Mouse (Mus musculus): ENCODE measurements around the gene Bckdha. TPM values are rescaled to one million over a fixed set of nuclear protein-coding genes. Genes with fewer than 3 reads are reported as not detected.

Gene Bckdha
- 10 to 100 TPM; 46.7 to 59.4 TPM for total RNA-seq (2021)

DNA sequence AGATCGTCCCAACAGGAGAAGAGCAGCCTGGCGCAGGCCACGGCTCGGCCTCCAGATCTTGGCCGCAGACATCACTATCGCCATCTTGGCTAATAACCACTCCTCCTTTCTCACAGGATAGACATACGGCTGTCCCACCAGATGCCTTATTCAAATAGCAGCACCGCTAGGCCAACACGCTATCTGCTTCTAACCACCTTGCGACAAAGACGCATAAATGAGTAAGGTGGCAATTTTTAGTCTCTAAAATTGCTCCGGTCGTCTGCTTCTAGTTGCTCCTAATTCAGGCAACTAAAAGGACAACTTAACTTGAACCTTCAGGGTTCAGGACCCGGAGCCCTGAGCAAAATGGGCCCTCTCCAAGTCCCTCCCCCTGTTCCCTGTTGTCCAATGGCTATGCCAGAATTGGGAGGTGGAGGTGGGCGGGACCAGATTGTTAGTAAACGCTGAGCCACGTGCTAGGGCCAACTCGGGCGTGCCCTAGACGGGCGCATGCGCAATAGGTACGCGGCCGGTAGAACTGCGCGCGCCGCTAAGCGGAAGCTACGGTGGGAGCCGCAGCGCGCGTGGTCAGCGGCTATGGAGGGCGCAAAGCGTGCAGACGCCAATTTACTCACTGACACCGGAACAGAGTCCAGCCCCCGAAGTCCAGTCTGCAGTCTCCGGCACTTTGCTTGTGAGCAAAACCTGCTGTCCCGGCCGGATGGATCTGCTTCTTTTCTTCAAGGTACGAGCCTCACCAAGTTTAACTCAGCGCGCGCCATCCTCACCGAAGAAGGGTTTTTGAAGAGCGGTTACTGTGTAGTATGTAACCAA is at the start of gene Bckdha, which contains the start of gene Exosc5:
Gene Bckdha, minus strand, starts transcription at position 325 of the 816 bp plus-strand sequence.
Gene Exosc5, plus strand, starts transcription at position 508 of the 816 bp plus-strand sequence.
- DNase-seq = peak; percentile 99

DNA sequence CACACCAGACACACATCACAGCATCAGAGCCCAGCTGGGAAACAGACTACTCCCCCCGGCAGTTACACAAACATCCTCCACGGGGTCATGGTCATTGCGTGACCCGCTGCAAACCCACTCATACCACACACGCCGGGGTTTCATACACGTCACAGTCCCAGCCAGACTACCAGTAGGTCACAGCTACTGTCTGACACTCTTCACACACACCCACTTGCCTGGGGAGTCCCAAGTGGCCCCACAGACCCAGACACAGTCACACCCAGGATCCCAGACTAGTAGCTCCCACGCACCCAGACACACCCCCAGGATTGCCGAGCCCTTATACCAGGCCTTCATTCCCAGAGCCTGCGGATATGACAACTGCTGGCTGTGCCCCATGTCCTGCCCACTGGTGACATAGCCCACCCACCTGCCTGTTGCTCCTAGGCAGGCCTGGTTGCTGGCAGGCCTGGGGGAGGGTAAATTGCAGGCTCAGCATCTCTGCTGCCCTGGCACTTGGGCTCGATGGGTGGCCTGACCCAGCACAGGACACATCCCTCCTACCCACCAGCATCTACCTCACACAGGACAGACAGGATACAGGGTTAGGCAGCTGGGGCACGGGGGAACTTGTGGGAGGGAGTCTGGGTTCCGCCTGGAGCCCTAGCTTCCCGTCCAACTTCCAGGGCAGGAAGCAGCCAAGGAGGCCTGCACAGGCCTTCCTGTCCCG is 49.0 kb upstream of the Bckdha start:
- peak; percentile 69 for DNase-seq

DNA sequence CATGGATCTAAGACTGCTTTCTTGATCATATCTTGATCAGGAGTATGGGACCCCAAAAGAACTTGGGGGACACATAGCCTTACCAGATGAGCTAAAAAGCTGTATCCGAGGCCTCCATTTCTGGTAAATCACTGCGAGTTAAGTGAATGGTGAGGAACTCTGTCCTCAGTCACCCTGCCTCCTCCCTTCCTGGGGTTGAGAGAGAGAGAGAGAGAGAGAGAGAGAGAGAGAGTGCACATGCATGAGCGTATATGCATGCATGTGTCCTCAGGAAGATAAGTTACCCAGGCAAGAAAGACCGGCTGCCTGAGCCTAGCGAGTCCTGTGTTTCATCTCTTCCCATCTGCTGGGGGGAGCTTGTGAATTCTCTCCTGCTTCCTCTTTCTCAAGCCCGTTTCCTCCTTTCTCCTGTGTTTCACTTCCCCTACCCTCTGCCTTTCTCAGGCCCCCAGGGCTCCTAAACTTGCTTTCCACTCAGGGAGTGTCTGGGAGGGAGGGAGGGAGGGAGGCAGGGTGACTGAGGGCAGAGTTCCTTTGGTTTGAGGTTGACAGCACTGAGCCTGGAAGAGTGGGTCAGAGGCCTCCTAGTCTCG is 47.9 kb upstream of the Bckdha start:
- no peak for DNase-seq

DNA sequence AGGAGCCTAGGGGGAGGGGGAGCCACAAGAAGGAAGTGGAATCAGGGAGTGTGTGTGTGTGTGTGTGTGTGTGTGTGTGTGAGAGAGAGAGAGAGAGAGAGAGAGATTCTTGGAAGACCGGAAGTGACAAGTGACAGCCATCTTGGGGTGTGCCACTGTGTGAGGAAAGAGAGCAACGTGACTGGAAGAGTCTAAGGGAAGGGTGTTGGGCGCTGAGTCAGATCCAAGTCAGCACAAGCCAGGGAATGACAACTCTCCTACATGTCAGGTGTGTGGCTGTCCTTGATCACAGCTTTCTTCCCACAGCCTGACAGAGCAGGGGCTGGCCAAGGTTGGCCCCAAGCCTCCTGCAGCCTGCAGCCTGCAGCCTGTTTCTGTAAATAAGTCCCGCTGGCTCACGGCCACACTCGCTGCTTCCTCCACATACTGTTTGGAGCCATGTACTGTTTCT is 47.0 kb upstream of the Bckdha start:
- peak; percentile 61 for DNase-seq

DNA sequence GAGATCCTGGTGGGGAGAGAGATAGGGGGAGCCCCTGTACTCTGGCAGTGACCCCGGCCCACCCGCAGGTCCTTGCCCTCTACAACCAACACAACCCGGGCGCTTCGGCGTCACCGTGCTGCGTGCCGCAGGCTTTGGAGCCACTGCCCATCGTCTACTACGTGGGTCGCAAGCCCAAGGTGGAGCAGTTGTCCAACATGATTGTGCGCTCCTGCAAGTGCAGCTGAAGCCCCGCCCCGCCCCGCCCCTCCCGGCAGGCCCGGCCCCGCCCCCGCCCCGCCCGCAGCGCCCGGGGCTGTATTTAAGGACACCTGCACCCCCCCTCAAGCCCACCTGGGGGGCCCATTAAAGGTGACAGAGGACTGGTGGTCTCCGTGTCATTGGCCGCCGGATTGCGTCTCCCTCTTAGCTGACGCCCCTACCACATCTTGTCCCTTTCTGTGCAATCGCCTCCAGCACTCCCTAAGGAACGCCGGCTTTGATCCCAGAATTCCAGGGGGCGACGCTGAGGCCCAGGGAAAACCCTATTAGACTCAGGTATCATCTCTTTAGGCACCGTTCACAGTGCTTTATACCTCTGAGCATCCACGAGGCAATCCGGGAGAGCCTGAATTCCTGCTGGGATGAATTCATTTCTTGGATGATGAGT is 46.1 kb upstream of the Bckdha start:
- DNase-seq = no peak

DNA sequence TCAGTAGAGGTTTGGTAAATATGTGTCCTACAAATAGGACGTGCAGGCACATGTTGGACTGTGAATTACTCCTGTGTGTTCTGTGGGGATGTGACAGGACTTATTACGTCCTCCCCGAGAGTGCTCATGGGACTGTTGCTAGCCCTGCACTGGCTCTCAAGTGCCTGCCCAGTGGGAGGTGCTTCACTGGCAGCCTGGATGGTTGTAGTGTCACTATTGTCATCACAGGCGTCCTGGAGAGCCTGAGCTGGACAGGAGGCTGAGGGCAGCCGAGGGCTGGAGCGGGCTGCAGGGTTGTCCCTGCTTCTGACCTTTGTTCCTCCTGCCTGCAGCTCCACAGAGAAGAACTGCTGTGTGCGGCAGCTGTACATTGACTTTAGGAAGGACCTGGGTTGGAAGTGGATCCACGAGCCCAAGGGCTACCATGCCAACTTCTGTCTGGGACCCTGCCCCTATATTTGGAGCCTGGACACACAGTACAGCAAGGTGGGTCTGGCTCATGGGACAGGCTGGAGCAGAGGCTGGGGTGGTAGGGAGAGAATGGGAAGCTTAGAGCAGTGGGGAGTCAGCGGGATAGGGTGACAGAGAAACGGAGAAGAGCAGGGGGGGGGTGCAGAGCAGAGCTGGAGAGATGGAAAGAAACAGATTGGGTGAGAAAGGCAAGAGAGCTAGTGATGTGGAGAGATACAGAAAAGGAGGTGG is 45.2 kb upstream of the Bckdha start:
- DNase-seq = no peak

DNA sequence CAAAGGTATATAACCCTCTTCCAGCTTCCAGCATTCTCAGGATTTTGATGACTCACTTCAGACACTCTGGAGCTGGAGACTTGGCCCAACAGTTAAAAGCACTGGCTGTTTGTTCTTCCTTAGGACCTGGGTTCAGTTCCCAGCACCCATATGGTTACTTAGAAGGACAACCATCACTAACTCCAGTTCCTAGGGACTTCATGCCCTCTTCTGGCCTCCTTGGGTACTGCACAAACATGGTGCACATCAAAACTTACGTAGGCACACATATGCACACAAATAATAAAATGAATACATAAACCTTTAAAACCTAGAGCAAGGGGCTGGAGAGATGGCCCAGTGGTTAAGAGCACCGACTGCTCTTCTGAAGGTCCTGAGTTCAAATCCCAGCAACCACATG is 43.6 kb upstream of the Bckdha start:
- DNase-seq = no peak

DNA sequence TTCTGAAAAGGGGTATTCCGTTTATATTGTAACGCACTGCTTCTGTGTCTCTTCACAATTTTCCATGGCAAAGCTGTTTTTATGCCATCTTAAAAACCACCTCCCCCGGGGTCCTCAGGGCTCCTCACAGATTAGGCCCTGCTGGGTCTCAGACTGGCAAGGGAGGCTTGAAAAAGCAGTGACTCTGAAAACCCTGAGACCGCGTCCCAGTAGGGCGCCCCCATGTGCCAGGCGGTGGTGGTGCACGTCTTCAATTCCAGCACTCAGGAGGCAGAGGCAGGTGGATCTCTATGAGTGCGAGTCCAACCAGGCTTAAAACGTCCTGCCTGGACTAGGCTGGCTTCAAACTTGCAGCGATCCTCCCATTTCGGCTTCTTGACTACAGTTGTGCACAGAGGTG is 42.0 kb upstream of the Bckdha start:
- DNase-seq = no peak

DNA sequence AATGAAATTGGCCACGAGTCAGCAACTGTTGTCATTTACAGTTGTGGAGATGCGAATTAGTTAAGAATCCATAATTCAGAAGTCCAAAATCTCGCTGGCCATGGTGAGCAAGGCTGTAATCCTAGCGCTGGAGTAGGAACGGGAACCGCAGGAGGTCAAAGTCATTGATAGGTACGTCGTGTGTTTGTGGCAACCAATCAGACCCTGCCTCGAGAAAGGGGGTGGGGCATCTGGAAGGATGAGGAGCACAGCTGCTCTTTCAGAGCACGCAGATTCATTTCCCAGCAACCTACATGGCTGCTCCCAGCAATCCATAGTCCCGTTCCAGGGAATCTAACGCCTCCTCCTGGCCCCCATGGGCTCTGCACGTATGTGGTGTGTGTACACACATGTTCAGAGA is 41.1 kb upstream of the Bckdha start:
- no peak for DNase-seq

DNA sequence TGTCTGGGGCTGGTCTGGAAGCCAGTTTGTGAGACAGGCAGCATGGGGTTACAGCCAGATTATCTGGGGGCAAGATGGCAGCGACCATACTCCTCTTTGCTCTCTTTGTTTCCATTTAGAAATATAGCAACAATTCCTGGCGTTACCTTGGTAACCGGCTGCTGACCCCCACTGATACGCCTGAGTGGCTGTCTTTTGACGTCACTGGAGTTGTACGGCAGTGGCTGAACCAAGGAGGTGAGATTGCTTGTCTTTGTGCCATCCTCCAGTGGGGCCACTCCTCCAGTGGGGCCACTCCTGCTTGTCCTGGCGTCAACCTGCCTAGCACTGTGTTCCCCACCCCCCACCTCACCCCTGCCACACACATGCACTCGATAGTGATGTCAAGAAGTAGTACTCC is 35.3 kb upstream of the Bckdha start:
- no peak for DNase-seq

DNA sequence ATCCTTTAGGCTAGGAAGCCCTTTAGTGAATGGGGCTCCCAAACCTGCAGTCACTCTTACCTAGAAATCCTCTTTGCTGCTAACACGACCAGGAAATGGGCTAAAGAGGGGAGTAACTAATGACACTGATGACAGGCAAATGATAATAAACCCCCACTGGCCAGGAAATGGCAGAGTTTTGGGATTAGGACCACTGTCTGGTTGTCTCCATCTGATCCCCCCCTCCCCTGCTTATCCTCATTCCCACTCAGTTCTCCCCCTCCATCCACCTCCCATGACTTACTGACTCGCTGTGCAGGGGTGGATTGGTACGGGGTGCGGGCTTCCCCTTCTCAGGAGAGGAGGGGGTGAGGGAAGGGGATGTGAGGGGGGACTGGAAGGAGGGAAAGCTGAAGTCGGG is 31.3 kb upstream of the Bckdha start:
- DNase-seq = no peak

DNA sequence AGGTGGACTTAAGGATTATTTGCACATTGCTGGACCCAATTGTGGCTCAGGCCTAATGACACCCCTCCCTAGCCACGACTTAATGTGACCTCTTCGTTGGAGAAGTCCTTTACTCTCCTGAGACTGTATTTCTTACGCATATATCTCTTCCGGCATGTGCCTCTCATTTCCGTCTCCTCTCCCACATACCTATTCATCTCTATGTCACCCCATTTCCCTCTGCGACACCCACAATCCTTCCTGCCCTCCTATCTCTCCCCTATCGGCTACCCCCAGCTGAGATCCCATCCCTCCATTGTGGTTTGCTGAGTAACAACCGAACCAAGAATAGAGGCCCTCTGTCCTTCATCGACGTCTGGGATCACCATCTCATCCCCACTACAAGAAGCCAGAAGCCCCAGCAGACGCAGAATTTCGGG is 30.8 kb upstream of the Bckdha start:
- DNase-seq = no peak

DNA sequence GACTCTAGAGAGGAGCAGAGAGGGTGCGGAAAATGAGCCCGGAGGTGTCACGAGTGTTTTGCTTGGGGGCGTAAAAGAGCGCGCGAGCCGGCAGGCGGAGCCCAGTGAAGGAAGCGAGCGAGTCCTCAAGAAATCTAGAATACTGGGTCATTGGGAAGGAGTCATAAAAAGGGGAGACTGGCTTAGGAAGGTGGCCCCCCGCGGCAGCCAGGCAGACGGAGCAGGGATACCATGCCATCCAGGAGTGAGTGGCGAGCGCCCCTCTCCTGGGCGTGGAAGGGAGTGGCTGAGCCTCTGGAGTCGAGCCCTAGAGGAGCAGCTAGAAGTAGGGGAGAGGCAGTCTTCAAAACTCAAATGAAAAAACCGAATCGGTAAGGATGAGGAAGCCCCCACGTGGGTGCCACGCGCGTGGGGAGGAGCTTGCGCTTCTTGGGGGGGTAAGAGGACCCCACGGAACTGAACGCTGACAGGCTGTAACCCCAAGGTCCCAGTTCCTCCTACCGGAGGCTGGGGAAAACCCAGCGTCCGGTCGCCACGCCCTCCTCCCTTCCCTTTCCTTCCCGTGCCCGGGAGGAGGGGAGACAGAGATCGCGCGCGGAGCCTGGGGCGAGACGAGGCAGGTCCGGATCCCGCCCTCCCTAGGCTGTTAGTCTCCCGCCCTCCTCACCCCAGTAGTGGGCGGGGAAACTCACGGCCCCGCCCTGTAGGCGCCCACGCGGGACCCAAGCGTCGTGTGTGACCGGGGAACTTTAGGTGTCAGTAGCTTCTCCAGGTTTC is 30.2 kb upstream of the Bckdha start:
- DNase-seq = peak; percentile 84

DNA sequence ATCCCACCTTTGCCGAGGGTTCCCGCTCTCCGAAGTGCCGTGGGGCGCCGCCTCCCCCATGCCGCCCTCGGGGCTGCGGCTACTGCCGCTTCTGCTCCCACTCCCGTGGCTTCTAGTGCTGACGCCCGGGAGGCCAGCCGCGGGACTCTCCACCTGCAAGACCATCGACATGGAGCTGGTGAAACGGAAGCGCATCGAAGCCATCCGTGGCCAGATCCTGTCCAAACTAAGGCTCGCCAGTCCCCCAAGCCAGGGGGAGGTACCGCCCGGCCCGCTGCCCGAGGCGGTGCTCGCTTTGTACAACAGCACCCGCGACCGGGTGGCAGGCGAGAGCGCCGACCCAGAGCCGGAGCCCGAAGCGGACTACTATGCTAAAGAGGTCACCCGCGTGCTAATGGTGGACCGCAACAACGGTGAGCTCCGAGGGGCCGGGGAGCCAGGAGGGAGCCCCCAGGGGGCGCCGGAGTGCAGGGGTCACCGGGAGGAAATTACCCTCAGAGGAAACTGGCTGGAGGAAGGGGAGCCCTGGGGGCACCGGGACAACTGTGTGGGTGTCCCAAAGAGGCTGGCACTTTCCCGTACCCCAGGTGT is 29.1 kb upstream of the Bckdha start:
- peak; percentile 76 for DNase-seq

DNA sequence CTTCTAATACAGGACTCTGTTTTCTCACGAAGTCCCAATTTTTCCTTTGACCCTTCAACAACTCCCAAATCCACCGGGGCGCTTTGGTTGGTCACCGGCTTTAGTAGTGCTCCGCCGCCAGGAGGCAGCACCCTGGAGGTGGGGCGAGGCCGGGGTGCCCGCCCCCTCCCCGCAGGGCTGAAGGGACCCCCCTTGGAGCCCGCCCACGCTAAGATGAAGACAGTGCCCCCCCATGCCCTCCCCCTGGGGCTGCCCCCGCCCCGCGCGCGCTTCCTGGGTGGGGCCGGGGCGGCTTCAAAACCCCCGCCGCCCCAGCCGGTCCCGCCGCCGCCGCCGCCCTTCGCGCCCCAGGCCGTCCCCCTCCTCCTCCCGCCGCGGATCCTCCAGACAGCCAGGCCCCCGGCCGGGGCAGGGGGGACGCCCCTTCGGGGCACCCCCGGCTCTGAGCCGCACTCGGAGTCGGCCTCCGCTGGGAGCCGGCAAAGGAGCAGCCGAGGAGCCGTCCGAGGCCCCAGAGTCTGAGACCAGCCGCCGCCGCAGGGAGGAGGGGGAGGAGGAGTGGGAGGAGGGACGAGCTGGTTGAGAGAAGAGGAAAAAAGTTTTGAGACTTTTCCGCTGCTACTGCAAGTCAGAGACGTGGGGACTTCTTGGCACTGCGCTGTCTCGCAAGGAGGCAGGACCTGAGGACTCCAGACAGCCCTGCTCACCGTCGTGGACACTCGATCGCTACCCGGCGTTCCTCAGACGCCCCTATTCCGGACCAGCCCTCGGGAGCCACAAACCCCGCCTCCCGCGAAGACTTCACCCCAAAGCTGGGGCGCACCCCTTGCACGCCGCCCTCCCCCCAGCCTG is 28.1 kb upstream of the Bckdha start, which contains the start of gene Tgfb1:
Gene Tgfb1, plus strand, starts transcription at position 323 of the 852 bp plus-strand sequence.
- DNase-seq = peak; percentile 84

DNA sequence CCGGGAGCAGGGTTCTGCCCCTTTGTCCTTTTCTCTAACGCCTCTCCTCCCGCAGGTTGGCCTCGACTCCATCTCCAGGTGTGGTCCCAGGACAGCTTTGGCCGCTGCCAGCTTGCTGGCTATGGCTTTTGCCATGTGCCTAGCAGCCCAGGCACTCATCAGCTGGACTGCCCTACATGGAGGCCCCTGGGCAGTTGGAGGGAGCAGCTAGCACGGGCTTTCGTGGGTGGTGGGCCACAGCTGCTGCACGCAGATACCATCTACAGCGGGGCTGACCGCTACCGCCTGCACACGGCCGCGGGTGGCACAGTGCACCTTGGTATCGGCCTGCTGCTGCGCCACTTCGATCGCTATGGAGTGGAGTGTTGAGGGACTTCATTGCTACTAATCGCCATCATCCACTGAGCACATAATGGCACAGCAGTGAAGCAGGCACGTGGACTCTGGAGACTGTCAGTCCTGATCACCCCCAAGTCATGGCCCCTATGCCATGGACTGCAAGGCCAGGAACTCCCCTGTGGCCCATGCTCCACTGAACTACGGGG is 27.2 kb upstream of the Bckdha start:
- DNase-seq = no peak

DNA sequence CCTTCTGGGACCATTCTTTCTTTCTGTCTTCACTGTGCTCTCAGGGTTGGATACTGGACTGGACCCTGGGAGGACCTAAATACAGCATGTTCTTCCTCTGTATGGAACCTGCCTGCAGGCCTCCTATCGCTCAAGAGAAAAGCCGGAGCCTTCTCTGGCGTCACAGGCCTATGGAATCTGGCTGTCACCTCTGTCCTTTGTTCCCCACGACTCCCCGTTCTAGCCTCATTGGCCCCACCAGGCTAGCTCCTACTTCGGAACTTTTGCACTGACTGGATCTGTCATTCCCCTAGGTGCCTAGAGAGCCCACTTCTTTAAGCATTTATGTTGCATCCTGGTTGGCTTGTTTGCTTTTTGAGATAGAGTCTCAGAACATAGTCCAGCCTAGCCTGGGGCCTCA is 25.9 kb upstream of the Bckdha start:
- no peak for DNase-seq

DNA sequence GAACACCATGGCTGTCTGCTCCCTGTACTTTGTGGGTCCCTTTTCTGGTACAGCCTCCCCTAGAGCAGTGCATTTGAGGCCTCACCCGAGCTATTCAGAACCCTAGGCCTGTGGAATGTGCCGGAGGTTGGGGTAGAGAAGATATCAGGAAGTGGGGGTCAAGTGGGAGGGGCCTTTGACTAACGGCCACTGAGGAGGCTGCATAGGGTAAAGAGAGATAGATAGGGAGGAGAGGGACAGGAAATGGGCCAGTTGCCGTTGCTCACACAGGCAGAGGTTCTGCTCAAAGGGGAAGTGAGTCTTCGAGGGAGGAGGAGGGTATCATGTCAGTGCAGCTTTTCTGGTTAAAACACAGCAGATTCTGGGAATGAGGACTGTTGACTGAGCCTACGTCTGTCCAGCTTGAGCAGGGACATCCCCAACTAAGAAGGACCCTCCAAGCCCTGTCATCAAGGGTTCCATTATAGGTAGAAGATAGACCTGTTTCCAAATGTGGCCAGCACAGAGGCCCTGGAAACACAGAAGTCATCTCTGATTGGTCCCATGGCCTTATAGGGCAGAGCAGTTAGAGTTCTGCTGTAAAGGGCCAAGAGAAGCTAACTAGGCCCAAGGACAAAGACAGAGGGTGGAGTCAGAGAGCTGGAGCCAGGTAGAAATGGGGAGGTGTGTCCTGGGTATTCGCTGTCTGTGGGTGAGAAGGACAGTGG is 24.8 kb upstream of the Bckdha start:
- no peak for DNase-seq
